Mouse (Mus musculus): ENCODE measurements around the gene Cyp20a1. TPM values are rescaled to one million over a fixed set of nuclear protein-coding genes. Genes with fewer than 3 reads are reported as not detected.
A peak's percentile ranks its signal among the peaks of the same experiment; 100 is the strongest.

Gene Cyp20a1
- polyA plus RNA-seq (2016; fragmentation: Nextera tagmentation; extraction: Ambion mirVana) = 23.9 and 25.6 TPM in 2 replicates

DNA sequence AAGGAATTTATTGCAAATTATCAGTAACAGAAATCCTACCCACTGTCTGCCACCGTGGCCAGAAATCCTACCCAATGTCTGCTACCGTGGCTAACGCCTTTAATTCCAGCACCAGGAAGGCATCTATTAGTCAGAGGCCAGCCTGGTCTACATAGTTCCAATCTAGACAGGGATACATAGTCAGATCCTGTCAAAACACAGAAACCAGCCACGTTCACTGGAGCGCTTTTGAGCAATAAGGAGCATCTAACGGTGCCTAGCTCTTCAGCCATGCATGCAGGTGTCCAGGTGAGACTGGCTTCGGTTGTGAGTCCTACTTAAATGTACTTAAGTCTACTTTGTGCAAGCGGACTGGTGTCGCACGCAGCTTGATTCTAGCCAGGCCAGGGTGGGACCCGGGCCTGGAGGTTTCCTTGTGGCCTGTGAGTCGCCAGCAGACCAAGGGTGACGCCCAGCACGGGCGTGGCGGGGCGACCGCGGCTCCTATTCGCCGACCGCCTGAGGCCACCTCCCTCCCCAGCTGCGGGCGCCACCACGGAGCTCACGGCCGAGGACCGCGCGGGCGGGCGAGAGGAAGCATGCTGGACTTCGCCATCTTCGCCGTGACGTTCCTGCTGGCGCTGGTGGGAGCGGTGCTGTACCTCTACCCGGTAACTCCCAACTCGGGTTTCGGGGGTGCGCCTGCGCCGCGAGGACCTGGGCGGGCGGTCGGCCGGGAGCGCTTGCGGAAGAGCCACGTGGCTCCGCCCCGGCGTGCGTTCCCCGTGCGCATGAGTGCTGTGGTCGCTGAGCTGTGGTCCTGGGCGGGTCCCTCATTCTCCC, at the start of gene Cyp20a1:
TSS of gene Cyp20a1 (plus strand) at position 516 of the 822 bp plus-strand sequence.
- peaks cover 18% of the 10 kb centered on the region for H3K4me1 ChIP-seq
- 2% methylated on average over 60 of the region's 60 CpGs for WGBS
- peak within 1 kb of the TSS; percentile 71 for H3K4me3 ChIP-seq
- H3K27me3 ChIP-seq (ENCODE audit: poor library complexity, severe bottlenecking) = no peaks in the 10 kb centered on the region
- peak within 1 kb of the TSS; percentile 94 for H3K27ac ChIP-seq
- H3K9me3 ChIP-seq = peaks cover 6% of the 10 kb centered on the region; the same call in 1 of the 2 replicates
- DNase-seq (ENCODE audit: extremely low spot score, low spot score) = peak; percentile 88
- peaks cover 14% of the 10 kb centered on the region for H3K36me3 ChIP-seq (replicated peaks)

DNA sequence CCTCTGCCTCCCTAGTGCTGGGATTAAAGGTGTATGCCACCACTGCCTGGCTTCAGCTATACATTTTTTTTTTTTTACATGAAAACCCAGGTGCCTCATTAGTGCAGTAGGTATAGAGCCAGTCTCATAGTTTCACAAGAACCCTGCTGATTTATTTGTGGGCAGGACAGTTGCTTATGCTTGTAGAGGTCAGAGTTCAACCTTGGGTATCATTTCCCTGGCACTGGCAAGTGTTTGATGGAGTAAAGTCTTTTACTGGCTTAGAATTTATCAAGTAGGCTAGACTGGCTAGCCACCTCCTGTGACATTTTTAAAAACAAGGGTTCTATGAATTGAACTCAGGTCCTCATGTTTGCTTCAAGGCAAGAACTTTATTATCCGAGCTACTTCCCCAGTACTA, 49.2 kb upstream of the Cyp20a1 start:
- Histone ChIP-seq H3K36me3 (replicated peaks) (peaks cover 62% of the 10 kb centered on the region), H3K27me3 (ENCODE audit: poor library complexity, severe bottlenecking) (no peaks in the 10 kb centered on the region), H3K4me1 (no peaks in the 10 kb centered on the region), H3K9me3 (no peaks in the 10 kb centered on the region), H3K4me3 (no peak overlapping the region), H3K27ac (no peak overlapping the region)
- DNase-seq (ENCODE audit: extremely low spot score, low spot score) = no peak
- 82% methylated on average over 1 of the region's 1 CpGs for WGBS

DNA sequence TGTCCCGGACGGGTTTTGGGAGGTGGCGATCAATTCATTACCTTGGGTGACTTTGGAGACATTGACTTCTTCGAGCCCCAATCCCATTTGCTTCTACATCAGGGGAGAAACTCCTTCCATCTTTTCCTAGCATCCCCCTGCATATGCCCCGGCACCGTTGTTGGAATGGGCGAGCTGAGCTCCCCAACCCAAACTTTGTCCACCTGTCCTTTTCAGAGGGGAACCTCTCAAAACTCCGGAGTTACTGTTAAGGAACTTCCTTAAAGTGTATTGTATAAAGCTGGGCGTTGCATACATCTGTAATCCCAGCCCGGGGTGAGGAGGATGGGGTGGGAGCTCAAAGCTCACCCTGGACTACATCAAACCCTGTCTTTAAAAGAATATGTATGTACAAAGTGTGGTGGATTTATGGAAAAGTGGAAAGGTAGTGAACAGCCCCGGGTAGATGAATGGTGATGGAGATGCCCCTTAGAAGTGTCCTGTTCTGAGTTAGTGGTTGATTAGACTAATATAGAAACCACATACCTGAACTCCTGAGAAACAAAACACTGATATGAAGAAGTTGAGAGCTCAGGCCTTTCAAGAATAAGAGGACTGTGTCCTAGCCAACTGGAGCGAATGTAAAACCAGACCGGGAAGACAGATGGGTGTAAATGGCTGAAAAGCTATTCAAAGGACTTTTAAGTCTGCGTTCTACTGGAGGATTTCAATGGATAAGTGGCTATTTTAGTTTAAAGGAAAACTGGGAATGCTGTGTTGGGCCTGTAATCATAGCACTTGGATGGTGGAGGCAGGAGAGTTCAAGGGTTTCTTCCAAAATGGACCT, 720 bp downstream of the Cyp20a1 start:
- Histone ChIP-seq H3K4me3 (peak overlapping the region; percentile 71), H3K27me3 (ENCODE audit: poor library complexity, severe bottlenecking) (no peaks in the 10 kb centered on the region), H3K9me3 (peaks cover 6% of the 10 kb centered on the region; the same call in 1 of the 2 replicates), H3K36me3 (replicated peaks) (peaks cover 10% of the 10 kb centered on the region), H3K4me1 (peaks cover 18% of the 10 kb centered on the region), H3K27ac (peak overlapping the region; percentile 94)
- WGBS = 11% methylated on average over 14 of the region's 14 CpGs
- DNase-seq (ENCODE audit: extremely low spot score, low spot score) = no peak

DNA sequence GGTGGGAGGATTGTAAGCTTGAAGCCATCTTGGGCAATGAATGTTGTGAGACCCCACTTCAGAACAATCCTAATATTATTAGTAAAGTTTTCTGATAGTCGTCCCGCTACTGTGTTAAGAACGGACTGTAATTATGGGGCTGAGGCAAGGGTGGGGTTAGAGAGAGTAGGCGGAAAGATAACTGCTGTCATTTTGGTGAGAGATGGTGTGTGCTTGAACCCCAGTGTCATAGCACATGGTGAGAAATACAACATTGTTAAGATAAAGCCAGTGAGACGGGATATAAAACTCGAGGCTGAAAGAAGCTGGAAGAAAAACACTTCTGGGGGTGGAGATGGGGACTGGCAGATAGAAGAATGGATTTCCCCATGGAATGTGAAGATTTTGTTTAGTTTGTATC, 1.5 kb downstream of the Cyp20a1 start:
- WGBS = 93% methylated on average over 6 of the region's 6 CpGs
- Histone ChIP-seq H3K9me3 (peaks cover 13% of the 10 kb centered on the region), H3K36me3 (replicated peaks) (peaks cover 11% of the 10 kb centered on the region), H3K27ac (no peak overlapping the region), H3K4me1 (peaks cover 18% of the 10 kb centered on the region), H3K27me3 (ENCODE audit: poor library complexity, severe bottlenecking) (no peaks in the 10 kb centered on the region), H3K4me3 (no peak overlapping the region)
- no peak for DNase-seq (ENCODE audit: extremely low spot score, low spot score)

DNA sequence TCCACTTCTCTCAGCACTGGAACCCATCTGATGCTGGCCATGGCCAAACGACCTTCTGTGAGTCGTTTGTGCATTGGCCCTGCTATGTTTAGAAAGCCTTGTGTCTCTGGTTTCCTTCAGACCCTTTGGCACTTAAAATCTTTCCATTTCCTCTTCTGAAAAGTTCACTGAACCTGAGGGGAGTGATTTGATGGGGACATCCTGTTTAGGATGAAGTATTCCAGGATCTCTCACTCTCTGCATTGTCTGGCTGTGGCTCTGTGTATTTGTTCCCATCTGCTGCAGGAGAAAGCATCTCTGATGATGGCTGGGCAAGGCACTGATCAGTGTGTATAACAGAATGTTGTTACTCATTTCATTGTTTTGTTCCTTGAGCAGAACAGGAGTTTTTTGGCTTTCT, 2.6 kb downstream of the Cyp20a1 start:
- Histone ChIP-seq H3K9me3 (peaks cover 24% of the 10 kb centered on the region), H3K4me3 (no peak overlapping the region), H3K27ac (no peak overlapping the region), H3K27me3 (ENCODE audit: poor library complexity, severe bottlenecking) (no peaks in the 10 kb centered on the region), H3K36me3 (replicated peaks) (peaks cover 19% of the 10 kb centered on the region), H3K4me1 (peaks cover 18% of the 10 kb centered on the region)
- no peak for DNase-seq (ENCODE audit: extremely low spot score, low spot score)
- WGBS = 87% methylated on average over 2 of the region's 2 CpGs

DNA sequence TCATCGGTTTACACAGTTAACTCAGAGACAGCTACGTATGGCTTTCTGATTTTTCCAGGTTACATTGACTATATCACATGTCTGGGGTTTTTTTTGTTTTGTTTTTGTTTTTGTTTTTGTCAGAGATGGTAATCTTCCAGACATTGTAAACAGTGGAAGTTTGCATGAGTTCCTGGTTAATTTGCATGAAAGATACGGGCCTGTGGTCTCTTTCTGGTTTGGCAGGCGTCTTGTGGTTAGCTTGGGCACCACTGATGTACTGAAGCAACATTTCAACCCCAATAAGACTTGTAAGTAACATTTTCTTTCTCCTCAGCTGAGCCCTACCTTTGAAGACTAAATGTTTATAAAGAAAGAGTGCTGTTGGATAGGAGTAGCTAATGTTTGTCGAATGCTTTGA, 9.7 kb downstream of the Cyp20a1 start:
- Histone ChIP-seq H3K36me3 (replicated peaks) (peaks cover 54% of the 10 kb centered on the region), H3K9me3 (peaks cover 24% of the 10 kb centered on the region), H3K4me3 (no peak overlapping the region), H3K27me3 (ENCODE audit: poor library complexity, severe bottlenecking) (no peaks in the 10 kb centered on the region), H3K4me1 (no peaks in the 10 kb centered on the region), H3K27ac (no peak overlapping the region)
- DNase-seq (ENCODE audit: extremely low spot score, low spot score) = no peak
- 93% methylated on average over 5 of the region's 5 CpGs for WGBS

DNA sequence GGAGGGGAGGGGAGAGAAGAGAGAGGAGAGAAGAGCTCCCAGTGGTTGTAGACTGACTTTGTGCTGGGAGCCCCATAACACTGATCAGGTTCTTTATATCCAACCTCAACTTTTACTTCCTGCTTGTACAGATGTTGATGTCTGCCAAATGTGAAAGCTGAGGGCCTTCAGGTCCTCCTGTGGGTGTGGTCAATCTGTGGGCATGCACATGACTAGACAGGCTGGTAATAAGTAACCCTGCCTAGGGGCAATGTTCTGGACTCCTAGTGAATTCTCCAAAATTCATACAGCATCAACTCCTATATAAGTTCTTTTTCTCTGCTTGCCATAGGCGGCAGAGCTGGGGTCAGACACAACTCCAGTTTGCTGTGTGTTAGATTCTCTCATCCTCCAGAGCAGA, 18.5 kb downstream of the Cyp20a1 start:
- no peak for DNase-seq (ENCODE audit: extremely low spot score, low spot score)
- no peaks in the 10 kb centered on the region for H3K27me3 ChIP-seq (ENCODE audit: poor library complexity, severe bottlenecking)
- no peak overlapping the region for H3K27ac ChIP-seq
- H3K9me3 ChIP-seq = no peaks in the 10 kb centered on the region
- peaks cover 7% of the 10 kb centered on the region for H3K4me1 ChIP-seq
- H3K4me3 ChIP-seq = no peak overlapping the region
- H3K36me3 ChIP-seq (replicated peaks) = peaks cover 45% of the 10 kb centered on the region
- 95% methylated on average over 1 of the region's 1 CpGs for WGBS

DNA sequence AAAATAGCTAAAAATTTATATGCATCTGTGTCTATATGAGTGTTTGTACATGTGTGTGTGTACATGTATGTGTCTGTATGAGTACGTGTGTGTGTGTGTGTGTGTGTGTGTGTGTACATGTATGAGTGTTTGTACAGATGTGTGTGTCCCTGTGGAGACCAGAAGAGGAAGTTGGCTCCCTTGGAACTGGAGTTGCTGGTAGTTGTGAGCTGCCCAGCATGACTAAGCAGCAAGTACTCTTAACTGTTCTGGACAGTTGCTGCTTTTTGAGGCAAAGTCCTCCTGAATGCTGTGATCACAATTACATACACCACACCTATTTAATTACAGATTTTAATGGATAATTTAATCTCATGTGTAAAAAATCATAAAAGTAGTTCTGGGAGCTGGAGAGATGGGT, 33.4 kb downstream of the Cyp20a1 start:
- no peak for DNase-seq (ENCODE audit: extremely low spot score, low spot score)
- H3K4me3 ChIP-seq = no peak overlapping the region
- WGBS = 80% methylated on average over 1 of the region's 1 CpGs
- no peak overlapping the region for H3K27ac ChIP-seq
- H3K36me3 ChIP-seq (replicated peaks) = peaks cover 94% of the 10 kb centered on the region
- H3K9me3 ChIP-seq = no peaks in the 10 kb centered on the region
- no peaks in the 10 kb centered on the region for H3K27me3 ChIP-seq (ENCODE audit: poor library complexity, severe bottlenecking)
- no peaks in the 10 kb centered on the region for H3K4me1 ChIP-seq

DNA sequence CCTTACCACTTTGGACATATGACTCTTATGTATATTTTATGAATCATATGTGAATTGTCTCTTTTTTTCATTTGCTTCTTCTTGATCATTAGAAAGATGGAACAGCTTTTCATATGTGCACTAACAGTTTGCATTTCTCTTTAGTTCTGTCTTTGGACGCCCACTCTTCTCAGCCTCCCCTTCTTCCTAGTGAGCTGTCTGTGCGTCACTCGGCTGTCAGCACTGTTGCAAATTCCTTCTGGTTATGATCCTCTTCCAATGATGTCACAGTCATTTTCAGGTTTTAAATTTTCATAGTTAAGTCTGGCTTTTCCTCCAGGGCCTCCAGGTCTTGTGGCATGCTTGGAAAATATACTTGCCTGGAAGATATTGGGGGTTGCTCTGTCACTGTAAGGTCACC, 38.8 kb downstream of the Cyp20a1 start:
- Histone ChIP-seq H3K27me3 (ENCODE audit: poor library complexity, severe bottlenecking) (no peaks in the 10 kb centered on the region), H3K9me3 (no peaks in the 10 kb centered on the region), H3K36me3 (replicated peaks) (peaks cover 87% of the 10 kb centered on the region), H3K4me3 (no peak overlapping the region), H3K27ac (no peak overlapping the region), H3K4me1 (no peaks in the 10 kb centered on the region)
- DNase-seq (ENCODE audit: extremely low spot score, low spot score) = no peak
- 92% methylated on average over 3 of the region's 3 CpGs for WGBS

DNA sequence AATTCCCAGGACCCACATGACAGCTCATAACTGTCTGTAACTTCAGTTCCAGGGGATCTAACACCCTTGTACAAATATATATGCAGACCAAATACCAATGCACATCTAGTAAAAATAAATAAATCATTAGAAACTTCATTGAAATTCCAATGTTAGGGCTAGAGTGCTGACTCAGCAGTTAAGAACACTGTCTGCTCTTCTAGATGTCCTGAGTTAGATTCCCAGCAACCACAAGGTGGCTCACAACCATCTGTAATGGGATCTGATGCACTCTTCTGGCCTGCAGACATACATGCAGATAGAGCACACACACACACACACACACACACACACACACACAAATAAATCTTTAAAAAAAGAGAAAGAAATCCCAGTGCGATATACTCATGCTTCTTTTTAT, 61.7 kb downstream of the Cyp20a1 start:
- WGBS = 95% methylated on average over 1 of the region's 1 CpGs
- Histone ChIP-seq H3K36me3 (replicated peaks) (no peaks in the 10 kb centered on the region), H3K4me3 (no peak overlapping the region), H3K9me3 (no peaks in the 10 kb centered on the region), H3K27me3 (ENCODE audit: poor library complexity, severe bottlenecking) (no peaks in the 10 kb centered on the region), H3K4me1 (peaks cover 24% of the 10 kb centered on the region), H3K27ac (no peak overlapping the region)
- no peak for DNase-seq (ENCODE audit: extremely low spot score, low spot score)

DNA sequence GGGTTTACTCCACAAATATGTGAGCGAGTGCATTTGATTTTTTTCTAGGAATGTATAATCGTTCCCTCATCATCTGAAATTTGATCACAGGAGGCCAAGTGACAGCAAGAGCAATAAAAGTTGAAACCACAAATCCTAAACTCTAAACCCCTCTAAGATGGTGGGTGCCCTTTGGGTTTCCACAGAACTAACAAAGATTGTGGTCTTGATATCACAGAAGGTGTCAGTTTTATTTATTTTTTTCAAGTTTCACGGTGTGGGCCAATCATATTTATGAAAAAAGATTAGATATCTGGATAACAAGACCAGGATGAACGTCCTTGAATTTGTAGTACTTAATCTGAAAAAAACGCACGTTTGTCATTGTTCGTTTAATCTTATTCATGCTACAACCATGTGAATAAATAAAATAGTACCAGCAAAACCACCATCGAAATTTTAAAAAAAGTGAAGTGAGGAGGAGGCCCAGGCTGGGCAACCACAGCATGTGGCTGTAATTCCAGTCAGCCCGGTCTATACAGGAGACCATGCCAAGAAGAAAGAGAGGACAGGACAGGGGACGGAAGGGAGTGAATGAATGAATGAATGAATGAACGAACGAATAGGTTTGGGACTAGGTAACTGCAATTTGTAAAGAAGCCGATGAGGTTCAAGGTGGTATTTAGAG, 65.5 kb downstream of the Cyp20a1 start:
- H3K36me3 ChIP-seq (replicated peaks) = peaks cover 4% of the 10 kb centered on the region
- no peak for DNase-seq (ENCODE audit: extremely low spot score, low spot score)
- H3K27me3 ChIP-seq (ENCODE audit: poor library complexity, severe bottlenecking) = no peaks in the 10 kb centered on the region
- H3K9me3 ChIP-seq = no peaks in the 10 kb centered on the region
- peak overlapping the region; percentile 99 for H3K27ac ChIP-seq
- peaks cover 39% of the 10 kb centered on the region for H3K4me1 ChIP-seq
- WGBS = 23% methylated on average over 13 of the region's 13 CpGs
- H3K4me3 ChIP-seq = peak overlapping the region; percentile 94

DNA sequence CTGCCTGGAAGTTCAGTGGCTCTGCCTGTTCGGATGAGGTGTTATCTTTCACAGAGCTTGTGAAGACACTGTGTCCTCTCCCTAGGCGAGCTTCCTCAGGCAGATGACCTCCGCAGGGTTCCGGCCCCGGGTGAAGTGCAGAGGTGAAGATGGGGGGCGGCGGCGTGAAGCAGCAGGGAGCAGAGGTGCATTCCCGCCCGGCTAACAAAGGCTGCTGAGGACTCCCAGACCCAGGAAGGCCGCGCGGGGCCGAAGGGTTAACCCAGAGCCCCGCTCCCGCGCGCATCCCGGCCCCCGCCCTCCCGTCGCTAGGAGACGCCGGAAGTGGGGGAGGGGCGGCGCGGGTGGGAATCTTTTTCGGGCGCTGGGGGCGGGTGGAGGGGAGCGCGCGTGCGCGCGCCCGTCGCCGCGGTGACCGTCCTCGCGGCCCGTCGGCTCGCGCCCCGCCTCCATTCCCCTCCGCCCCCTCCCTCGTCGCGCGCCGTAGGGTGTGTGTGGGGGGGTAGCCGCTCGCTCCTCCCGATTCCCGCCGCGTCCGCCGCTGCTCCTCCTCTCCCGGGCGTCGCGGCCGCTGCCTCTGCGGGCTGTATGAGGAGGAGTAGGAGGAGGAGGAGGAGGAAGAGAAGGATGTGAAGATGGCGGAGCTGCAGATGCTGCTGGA, 66.2 kb downstream of the Cyp20a1 start, which contains the start of gene Abi2:
TSS of gene Abi2 (plus strand) at position 452 of the 661 bp plus-strand sequence.
- peak within 1 kb of the TSS; percentile 94 for H3K4me3 ChIP-seq
- no peaks in the 10 kb centered on the region for H3K9me3 ChIP-seq
- peak within 1 kb of the TSS; percentile 99 for H3K27ac ChIP-seq
- peaks cover 39% of the 10 kb centered on the region for H3K4me1 ChIP-seq
- no peaks in the 10 kb centered on the region for H3K27me3 ChIP-seq (ENCODE audit: poor library complexity, severe bottlenecking)
- WGBS = under 1% methylated on average over 59 of the region's 69 CpGs
- peak; percentile 90 for DNase-seq (ENCODE audit: extremely low spot score, low spot score)
- H3K36me3 ChIP-seq (replicated peaks) = peaks cover 6% of the 10 kb centered on the region
